ENCODE assay signal across 8 mouse cellular contexts in the genomic region with DNA sequence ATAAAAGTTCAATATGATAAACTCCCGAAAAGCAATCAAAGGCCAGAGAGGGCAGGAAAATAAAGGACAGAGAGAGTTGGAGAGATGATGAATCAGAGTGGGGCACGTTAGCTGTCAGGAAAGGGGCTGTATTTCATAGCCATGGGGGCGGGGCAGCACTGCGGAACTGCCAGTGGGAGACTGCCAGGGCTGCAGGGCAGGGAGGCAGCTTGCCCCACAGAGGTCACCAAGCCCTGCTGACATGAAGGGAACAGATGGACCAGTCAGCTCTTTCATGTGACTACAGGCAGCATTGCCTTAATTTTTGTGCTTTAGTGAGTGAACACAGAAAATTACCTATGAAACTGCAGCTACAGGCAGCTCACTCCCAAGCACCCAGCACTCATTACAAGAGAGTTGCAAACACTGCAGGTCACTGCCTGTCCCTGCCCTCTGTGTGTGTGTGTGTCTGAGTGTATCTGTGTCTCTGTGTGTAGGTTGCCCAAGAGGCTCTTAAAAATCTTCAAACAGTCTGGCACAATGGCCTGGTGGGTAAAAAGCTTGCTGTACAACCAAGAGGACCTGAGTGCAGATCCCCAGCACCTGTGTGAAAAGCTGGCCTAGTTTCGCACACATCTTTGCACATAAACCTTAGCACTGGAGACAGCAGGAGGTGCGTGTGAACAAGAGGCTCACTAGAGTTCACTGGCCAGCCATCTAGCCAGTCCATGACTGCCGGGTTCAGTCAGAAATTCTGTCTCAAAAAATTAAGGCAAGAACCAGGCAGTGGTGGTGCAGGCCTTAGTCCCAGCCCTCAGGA.
A peak's percentile ranks its signal among the peaks of the same experiment; 100 is the strongest.
DNase-seq lines count a peak whose midpoint lies in the region; ATAC-seq lines count a peak whose summit lies in the region.

No protein-coding gene starts in this region.

- no peak overlapping the region for H3K4me3 ChIP-seq in forebrain, embryonic 13.5 days
- H3K4me3 ChIP-seq in forebrain, embryonic 12.5 days (replicated peaks) = no peak overlapping the region

- H3K9me3 ChIP-seq in forebrain, embryonic 13.5 days (replicated peaks) = no peaks in the 10 kb centered on the region
- no peaks in the 10 kb centered on the region for H3K9me3 ChIP-seq in forebrain, embryonic 12.5 days

- H3K4me2 ChIP-seq in forebrain, embryonic 13.5 days = no peak overlapping the region
- H3K4me2 ChIP-seq in forebrain, embryonic 12.5 days = no peak overlapping the region

- 0 out of 2 replicates have a peak overlapping the region, but pooled peaks have one; percentile 16 for H3K9ac ChIP-seq in forebrain, embryonic 13.5 days
- no peak overlapping the region for H3K9ac ChIP-seq in forebrain, embryonic 12.5 days

- H3K4me1 ChIP-seq in forebrain, embryonic 13.5 days = peaks cover 15% of the 10 kb centered on the region
- peaks cover 10% of the 10 kb centered on the region for H3K4me1 ChIP-seq in forebrain, embryonic 12.5 days

- H3K27me3 ChIP-seq in forebrain, embryonic 13.5 days = no peaks in the 10 kb centered on the region
- no peaks in the 10 kb centered on the region for H3K27me3 ChIP-seq in forebrain, embryonic 12.5 days

- no peaks in the 10 kb centered on the region for H3K36me3 ChIP-seq in forebrain, embryonic 13.5 days (ENCODE audit: poor library complexity, severe bottlenecking)
- H3K36me3 ChIP-seq in forebrain, embryonic 12.5 days (replicated peaks) = no peaks in the 10 kb centered on the region

- DNase-seq in Muller cell, postnatal 12 days (ENCODE audit: inconsistent ontology term) = peak; percentile 52
- DNase-seq in embryo, embryonic 11 days = peak; percentile 64
- peak; percentile 58 to 72 for DNase-seq in kidney, postnatal 36 days
- DNase-seq in right cerebral cortex, postnatal 10 days (ENCODE audit: low spot score in 2 of 2) = no peak
- DNase-seq in right cerebral cortex, postnatal 25 days = no peak
- DNase-seq in heart, postnatal 36 days = no peak

- ATAC-seq in forebrain, embryonic 13.5 days = no peak
- ATAC-seq in forebrain, embryonic 12.5 days (ENCODE audit: low FRiP score) = no peak

- intact Hi-C loops in heart, postnatal 36 days (cut with DNase I) = no loop called here

- WGBS in forebrain, embryonic 13.5 days = 61% methylated on average over 7 of the region's 7 CpGs
- 58% methylated on average over 7 of the region's 7 CpGs for WGBS in forebrain, embryonic 12.5 days

- no peak overlapping the region for H3K27ac ChIP-seq in forebrain, embryonic 13.5 days
- no peak overlapping the region for H3K27ac ChIP-seq in forebrain, embryonic 12.5 days

Comparison
In these comparisons a context has a peak if more than half of its experiments do, and no peak if none do; other contexts are left out.
1. DNase-seq: peak in Muller cell, postnatal 12 days (single experiment), embryo, embryonic 11 days (single experiment) and kidney, postnatal 36 days (2 of 2); none in right cerebral cortex, postnatal 10 days (0 of 2), right cerebral cortex, postnatal 25 days (single experiment) and heart, postnatal 36 days (0 of 2).